Mouse (Mus musculus) testis, adult 2 months (tissue): ENCODE results near the gene Ttc7.

ENCODE experiments used
- CTCF ChIP-seq: fragments of 200-500 bp; IDR thresholded peaks from 2 replicates; pipeline ENCODE4 v1.5.1; 2012; ENCODE audit warnings: low read depth, mild to moderate bottlenecking, inconsistent platforms, low read length, moderate library complexity; ENCODE audit not compliant: control insufficient read depth, insufficient read depth, insufficient replicate concordance
- POLR2A ChIP-seq: fragments of 200-500 bp; IDR thresholded peaks from 2 replicates; pipeline ENCODE4 v1.6.1; 2012; ENCODE audit warnings: low read depth, mild to moderate bottlenecking, inconsistent platforms, low read length, moderate library complexity; ENCODE audit not compliant: control insufficient read depth

DNA sequence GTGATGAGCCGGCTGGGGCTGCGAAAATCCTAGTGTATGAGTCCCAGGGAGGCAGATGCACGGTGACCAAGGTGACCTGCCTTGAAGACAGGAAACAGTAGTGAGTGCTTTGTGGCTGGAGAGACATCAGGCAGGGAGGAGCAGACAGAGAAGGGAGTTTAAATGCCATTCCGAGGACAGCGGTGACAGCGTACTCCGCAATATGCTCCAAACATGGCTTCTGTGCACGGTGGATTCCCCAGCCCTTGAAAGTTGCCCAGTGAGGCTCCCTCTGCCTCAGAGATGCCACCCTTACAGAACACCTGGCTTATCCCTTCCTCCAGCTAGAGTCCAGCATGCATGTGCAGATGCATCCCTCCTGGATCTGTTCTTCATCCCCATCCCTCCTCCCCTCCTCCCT lies 45.0 kb downstream of the Ttc7 start:
- TF ChIP-seq POLR2A (no peak), CTCF (no peak)
